14 mouse cellular contexts compared by ENCODE assay signal in the genomic region with DNA sequence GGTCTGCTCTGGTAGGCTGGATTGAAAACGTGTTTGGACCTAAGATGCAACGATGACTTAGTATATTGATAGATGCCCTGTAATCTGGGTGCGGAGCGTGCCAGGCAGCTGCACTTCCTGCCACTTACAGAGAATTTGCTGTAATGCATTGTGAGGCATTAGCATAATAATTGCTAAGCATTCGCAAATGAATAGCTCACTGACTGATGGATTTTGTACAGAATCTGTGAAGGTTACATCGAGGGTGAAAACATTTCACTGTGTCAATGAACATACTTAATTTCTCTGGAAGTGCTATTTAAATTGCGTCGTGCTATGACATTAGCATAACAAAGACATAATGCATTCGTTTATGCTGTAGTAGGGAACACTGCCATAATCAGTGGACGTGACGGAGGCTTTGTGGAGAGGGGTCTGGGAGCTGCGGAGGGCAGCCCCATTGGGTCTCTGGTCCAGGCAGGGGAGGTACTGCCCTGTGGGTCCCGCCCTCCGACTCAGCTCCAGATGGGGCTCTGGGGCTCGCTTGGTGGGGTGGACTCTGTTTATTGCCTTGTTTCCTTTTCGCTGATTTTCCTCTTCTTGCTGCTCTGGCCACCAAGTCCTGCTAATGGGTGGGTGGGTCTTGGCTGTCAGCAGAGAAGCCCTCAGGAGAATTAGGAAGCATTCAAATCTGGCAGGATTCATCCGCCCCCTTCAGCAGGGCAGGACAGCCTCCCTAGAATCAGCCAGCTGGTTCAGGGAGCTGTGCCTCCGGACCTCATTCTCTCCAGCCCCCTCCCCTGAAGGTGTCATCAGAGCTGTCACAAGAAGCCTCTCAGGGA. TPM values are rescaled to one million over a fixed set of nuclear protein-coding genes. Genes with fewer than 3 reads are reported as not detected.
DNase-seq lines count a peak whose midpoint lies in the region; ATAC-seq and TF ChIP-seq lines count a peak whose summit lies in the region.
"Had no signal": no experiment of that assay in that cellular context is flagged by ENCODE, and none has a peak within 500 bp of the region (broad histone marks: within the 10 kb centered on the region; RNA-seq: fewer than 3 reads in every experiment).

No protein-coding gene starts in this region.

- no peaks in the 10 kb centered on the region for H3K27me3 ChIP-seq in stomach, embryonic 14.5 days (ENCODE audit: control insufficient read depth, insufficient read depth, low read length)
- no peaks in the 10 kb centered on the region; the same call in 1 of the 2 replicates for H3K27me3 ChIP-seq in stomach, postnatal 0 days (ENCODE audit: control insufficient read depth, insufficient read depth, low read length)
- peaks cover 36% of the 10 kb centered on the region; the same call in 1 of the 2 replicates for H3K27me3 ChIP-seq in hindbrain, embryonic 10.5 days (ENCODE audit: insufficient read depth, poor library complexity, severe bottlenecking)
- 0 out of 2 replicates have a peak, but pooled peaks cover 7% of the 10 kb centered on the region for H3K27me3 ChIP-seq in midbrain, embryonic 15.5 days (replicated peaks)

- 0 out of 2 replicates have a peak, but pooled peaks have one; percentile 14 for ATAC-seq in stomach, embryonic 14.5 days (ENCODE audit: insufficient number of reproducible peaks, insufficient read depth, low FRiP score, low read depth)
- ATAC-seq in stomach, postnatal 0 days (ENCODE audit: low FRiP score, low TSS enrichment): no peak
- ATAC-seq in midbrain, embryonic 15.5 days (replicated peaks): peak; percentile 86

- no peak overlapping the region for H3K27ac ChIP-seq in stomach, embryonic 14.5 days (ENCODE audit: low read length)
- no peak overlapping the region for H3K27ac ChIP-seq in stomach, postnatal 0 days (replicated peaks)
- peak overlapping the region; percentile 50 for H3K27ac ChIP-seq in hindbrain, embryonic 10.5 days
- peak overlapping the region; percentile 74 for H3K27ac ChIP-seq in midbrain, embryonic 15.5 days
- H3K27ac ChIP-seq: heart, embryonic 13.5 days; limb, embryonic 15.5 days had no signal

- H3K4me2 ChIP-seq in stomach, embryonic 14.5 days (replicated peaks; ENCODE audit: low read depth, low read length): no peak overlapping the region
- H3K4me2 ChIP-seq in stomach, postnatal 0 days (replicated peaks; ENCODE audit: low read depth): no peak overlapping the region
- H3K4me2 ChIP-seq in midbrain, embryonic 15.5 days: peak overlapping the region; percentile 30
- H3K4me2 ChIP-seq: heart, embryonic 13.5 days; limb, embryonic 15.5 days had no signal

- no peak for TF ChIP-seq EP300 in stomach, postnatal 0 days (optimal IDR thresholded peaks at IDR 0.05)

- no peak for DNase-seq in stomach, postnatal 0 days (ENCODE audit: low spot score)
- DNase-seq in hindbrain, embryonic 10.5 days (ENCODE audit: low spot score): peak; percentile 65
- DNase-seq in cerebellum, adult 18-20 months: no peak
- DNase-seq in adrenal gland, postnatal 4 days (ENCODE audit: low spot score in 2 of 2): no peak
- DNase-seq in lung, postnatal 4 days: no peak
- no peak for DNase-seq in liver
- DNase-seq: B cell, adult 2 months; kidney, adult 8-10 months; lung, postnatal 10 days; thymus, postnatal 36 days had no signal

- H3K36me3 ChIP-seq in stomach, embryonic 14.5 days (ENCODE audit: control insufficient read depth, insufficient read depth, low read length): no peaks in the 10 kb centered on the region
- H3K36me3 ChIP-seq in stomach, postnatal 0 days (ENCODE audit: control insufficient read depth, insufficient read depth, low read length): no peaks in the 10 kb centered on the region
- no peaks in the 10 kb centered on the region for H3K36me3 ChIP-seq in hindbrain, embryonic 10.5 days
- no peaks in the 10 kb centered on the region for H3K36me3 ChIP-seq in midbrain, embryonic 15.5 days (replicated peaks)
- H3K36me3 ChIP-seq: heart, embryonic 13.5 days; limb, embryonic 15.5 days had no signal

- H3K9me3 ChIP-seq in stomach, embryonic 14.5 days (ENCODE audit: control insufficient read depth, low read depth, low read length): no peaks in the 10 kb centered on the region
- no peaks in the 10 kb centered on the region for H3K9me3 ChIP-seq in stomach, postnatal 0 days (ENCODE audit: control insufficient read depth, low read length)
- H3K9me3 ChIP-seq in hindbrain, embryonic 10.5 days: no peaks in the 10 kb centered on the region
- no peaks in the 10 kb centered on the region for H3K9me3 ChIP-seq in midbrain, embryonic 15.5 days
- H3K9me3 ChIP-seq: heart, embryonic 13.5 days; limb, embryonic 15.5 days had no signal

- TF ChIP-seq CTCF in stomach, postnatal 0 days (IDR thresholded peaks at IDR 0.05; ENCODE audit: low read depth): no peak

- H3K9ac ChIP-seq in stomach, embryonic 14.5 days (replicated peaks; ENCODE audit: low read depth, low read length): no peak overlapping the region
- H3K9ac ChIP-seq in stomach, postnatal 0 days (ENCODE audit: low read length): no peak overlapping the region
- H3K9ac ChIP-seq in midbrain, embryonic 15.5 days: no peak overlapping the region
- H3K9ac ChIP-seq: heart, embryonic 13.5 days; limb, embryonic 15.5 days had no signal

- 37% methylated on average over 18 of the region's 18 CpGs for WGBS in stomach, embryonic 14.5 days
- 38% methylated on average over 18 of the region's 18 CpGs for WGBS in stomach, postnatal 0 days
- WGBS in hindbrain, embryonic 10.5 days: 25% methylated on average over 18 of the region's 18 CpGs
- 10% methylated on average over 18 of the region's 18 CpGs for WGBS in midbrain, embryonic 15.5 days

- H3K4me3 ChIP-seq in stomach, embryonic 14.5 days (ENCODE audit: low read depth, low read length): no peak overlapping the region
- no peak overlapping the region for H3K4me3 ChIP-seq in stomach, postnatal 0 days (ENCODE audit: low read depth, low read length)
- no peak overlapping the region for H3K4me3 ChIP-seq in hindbrain, embryonic 10.5 days
- H3K4me3 ChIP-seq in midbrain, embryonic 15.5 days: no peak overlapping the region
- H3K4me3 ChIP-seq: heart, embryonic 13.5 days; limb, embryonic 15.5 days had no signal

- no peaks in the 10 kb centered on the region for H3K4me1 ChIP-seq in stomach, embryonic 14.5 days (ENCODE audit: control insufficient read depth, insufficient read depth, low read length)
- no peaks in the 10 kb centered on the region for H3K4me1 ChIP-seq in stomach, postnatal 0 days (replicated peaks; ENCODE audit: control insufficient read depth, insufficient read depth)
- peaks cover 32% of the 10 kb centered on the region for H3K4me1 ChIP-seq in hindbrain, embryonic 10.5 days (replicated peaks)
- peaks cover 18% of the 10 kb centered on the region for H3K4me1 ChIP-seq in midbrain, embryonic 15.5 days
- H3K4me1 ChIP-seq: heart, embryonic 13.5 days; limb, embryonic 15.5 days had no signal

RNA-seq across cellular contexts. Expression of gene Grik3, which starts 54.7 kb away (rescaled TPM):
- 1.1 TPM in 2 replicates for polyA plus RNA-seq in stomach, embryonic 14.5 days (2014; fragmentation: Nextera tagmentation; extraction: Ambion mirVana)
- 0.12 and 0.13 TPM in 2 replicates for polyA plus RNA-seq in stomach, postnatal 0 days (2015; fragmentation: Nextera tagmentation; extraction: Ambion mirVana)
- polyA plus RNA-seq in hindbrain, embryonic 10.5 days (2016; fragmentation: Nextera tagmentation; extraction: Ambion mirVana): 0.80 and 1.1 TPM in 2 replicates
- polyA plus RNA-seq in midbrain, embryonic 15.5 days (2015; fragmentation: Nextera tagmentation; extraction: Ambion mirVana): 4.8 and 5.3 TPM in 2 replicates
- total RNA-seq in adrenal gland, postnatal 4 days (2021): under 1 TPM; 0.79 to 0.81 TPM

Comparison
In these comparisons a context has a peak if more than half of its experiments do, and no peak if none do; other contexts are left out.
1. H3K27ac ChIP-seq: peak in hindbrain, embryonic 10.5 days (single experiment) and midbrain, embryonic 15.5 days (single experiment); none in stomach, embryonic 14.5 days (single experiment) and stomach, postnatal 0 days (single experiment).